Mouse (Mus musculus) adrenal gland, postnatal 36 days (tissue): ENCODE measurements around the gene B4galt4. TPM values are rescaled to one million over a fixed set of nuclear protein-coding genes. Genes with fewer than 3 reads are reported as not detected.

Experiments used
- DNase-seq, 2 experiments: peaks; one replicate each; pipeline ENCODE4 v3.0.0; 2021; ENCODE audit warnings: mixed read lengths in 1 of 2
- total RNA-seq, 2 experiments: library from RNA; stranded (reverse); gene quantifications; 2 replicates each; pipeline ENCODE4 v1.2.3; 2021

Gene B4galt4
- total RNA-seq, 2 experiments from 2014 or later, result 9.0 to 13.0 TPM

DNA sequence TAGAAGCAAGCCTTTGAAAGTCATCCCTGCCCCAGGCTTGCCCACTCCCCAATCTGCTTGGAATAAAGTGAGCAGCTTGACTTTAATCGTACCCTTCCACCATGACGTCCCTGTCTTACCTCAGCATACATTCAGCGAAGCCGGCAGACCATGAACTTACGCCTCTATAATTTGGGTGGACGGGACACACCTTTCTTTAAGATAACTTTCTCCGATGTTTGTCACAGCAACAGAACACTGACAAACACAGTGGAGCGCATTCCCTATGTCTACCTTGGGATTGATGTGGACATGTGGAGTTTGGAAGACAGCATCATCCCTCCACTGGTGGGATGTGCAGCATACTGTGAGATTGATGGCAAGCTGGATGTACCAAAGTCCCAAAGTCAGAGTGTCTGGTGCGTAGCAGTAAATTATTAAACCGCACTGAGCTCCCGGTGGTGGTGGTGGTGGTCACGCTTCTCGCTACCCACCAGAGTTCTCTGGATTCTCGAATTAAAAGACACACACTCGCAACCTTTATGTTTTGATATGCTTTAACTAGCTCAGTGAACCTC is 13.4 kb upstream of the B4galt4 start:
- no peak for DNase-seq

- DNase-seq, result no peak
Observed at GRCm38 (mm10) chr16:38729139-38729538, 12.9 kb upstream of the B4galt4 start.

DNA sequence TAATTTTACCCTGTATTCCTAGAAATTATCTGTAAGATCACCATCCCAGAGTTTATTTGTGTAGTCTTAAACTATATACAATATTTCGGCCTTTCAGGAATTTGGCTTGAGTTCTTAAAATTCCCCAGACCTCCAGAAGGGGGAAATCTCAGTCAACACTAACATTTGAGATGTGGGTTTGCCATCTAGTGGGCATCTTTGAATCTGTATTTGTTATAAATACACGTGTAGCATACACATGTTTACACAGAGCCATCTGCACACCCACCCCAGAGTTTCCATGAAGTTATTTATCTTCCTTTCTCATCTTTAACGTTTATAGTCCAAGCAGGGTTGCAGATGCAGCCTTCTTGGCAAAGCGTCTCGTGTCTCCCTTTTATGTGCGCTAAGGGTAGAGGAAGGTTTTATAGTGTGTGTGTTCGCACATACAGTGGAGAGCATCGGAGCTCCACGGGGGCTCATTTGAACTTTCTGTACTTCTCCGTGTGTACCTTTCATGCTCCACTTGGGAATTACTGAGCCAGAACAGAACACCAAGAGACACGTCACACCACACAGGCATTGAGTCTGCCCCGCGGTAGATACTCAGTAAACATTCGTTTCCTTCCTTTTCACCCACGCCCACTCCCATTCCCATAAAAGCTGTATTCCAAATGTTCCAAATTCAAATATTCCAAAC is 12.3 kb upstream of the B4galt4 start:
- DNase-seq, result peak in 1 of 2 experiments; percentile 22

DNA sequence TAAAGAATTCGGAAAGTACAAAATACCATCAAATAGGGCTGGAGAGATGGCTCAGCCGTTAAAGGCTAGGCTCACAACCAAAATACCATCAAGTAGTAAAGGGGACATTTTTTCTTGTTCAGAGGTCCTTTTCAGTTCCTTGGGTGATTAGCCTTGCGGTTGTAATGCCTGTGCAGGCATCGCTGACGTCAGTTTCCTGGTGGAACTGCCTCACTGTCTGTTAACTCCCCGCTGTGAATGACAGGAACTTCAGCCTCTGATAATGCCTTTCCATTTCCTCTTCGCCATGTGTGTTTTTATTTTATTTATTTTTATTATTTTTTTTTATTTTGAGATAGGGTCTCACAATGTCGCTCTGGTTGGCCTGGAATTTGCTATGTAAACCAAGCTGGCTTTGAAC is 11.1 kb upstream of the B4galt4 start:
- peak in 1 of 2 experiments; percentile 25 for DNase-seq

DNA sequence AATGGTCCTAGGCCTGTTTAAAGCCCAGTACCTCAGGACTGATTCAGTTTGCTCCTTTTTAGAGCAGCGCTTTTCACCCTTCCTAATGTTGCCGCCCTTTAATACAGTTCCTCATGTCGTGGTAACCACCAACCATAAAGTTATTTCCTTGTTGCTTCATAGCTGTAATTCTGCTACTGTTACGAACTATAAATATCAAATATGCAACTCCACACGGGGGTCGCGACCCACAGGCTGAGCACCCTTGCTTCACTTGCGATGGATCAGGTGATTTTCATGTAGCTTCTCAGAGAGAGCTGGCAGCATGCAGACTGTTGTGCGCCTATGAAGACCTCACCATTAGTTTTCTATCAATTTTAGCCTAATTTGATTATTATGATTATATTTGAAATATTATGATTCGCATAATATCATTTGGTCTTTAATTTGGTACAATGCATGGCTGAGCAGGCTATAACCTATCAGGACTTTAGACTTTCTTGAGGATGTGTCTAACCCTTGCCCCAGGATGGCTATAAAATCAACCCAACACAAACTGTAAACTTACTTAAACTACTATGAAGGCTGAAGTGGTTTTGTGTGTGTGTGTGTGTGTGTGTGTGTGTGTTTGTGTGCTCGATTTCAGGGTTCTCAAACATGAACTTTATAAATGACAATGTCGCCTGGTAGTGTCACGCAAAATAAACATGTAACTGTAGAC is 710 bp upstream of the B4galt4 start:
- DNase-seq, result no peak

DNA sequence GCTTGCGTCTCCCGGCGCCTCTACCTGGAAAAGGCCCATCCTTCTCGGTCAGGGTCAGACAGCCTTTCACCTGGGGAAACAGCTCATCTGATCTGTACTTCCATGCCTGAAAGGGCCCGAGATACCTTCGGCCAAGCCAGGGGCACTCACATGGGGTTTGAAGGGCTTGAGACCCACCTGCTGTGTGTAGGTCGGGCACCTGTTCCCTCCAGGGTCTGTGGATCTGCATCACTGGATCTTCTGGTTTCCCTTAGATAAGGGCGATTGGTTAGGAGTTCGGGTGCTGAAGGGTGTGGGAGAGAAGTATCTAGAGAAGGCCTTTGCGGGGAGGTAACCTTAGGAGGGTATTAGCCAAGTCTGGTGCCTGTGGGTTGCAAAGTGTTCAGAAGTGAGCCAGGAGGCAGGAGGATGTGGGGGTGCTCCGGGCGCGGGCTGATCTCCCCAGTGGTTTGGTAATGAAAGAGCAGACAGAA is 631 bp downstream of the B4galt4 start:
- peak in 1 of 2 experiments; percentile 43 for DNase-seq

- no peak for DNase-seq
Observed at GRCm38 (mm10) chr16:38743941-38744673, 2.0 kb downstream of the B4galt4 start.

DNA sequence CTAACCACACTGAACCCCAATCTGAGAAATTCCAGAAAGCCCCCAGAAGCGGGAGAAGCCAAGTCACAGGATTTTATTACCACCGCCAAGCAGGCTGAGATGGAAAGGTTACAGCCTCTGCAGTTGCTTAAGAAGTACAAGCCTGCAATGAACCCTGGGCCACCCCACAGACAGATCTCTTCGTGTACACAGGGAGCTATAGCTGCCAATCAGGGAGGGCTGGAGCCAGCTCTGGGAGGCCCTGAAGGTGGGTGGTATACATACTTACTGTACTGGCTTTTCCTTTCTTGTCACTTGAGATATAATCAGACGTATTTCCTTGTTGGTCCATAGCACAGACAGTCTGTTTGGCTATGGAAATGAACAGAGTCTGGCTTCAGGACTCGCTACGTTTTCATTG is 8.7 kb downstream of the B4galt4 start:
- DNase-seq, result no peak

DNA sequence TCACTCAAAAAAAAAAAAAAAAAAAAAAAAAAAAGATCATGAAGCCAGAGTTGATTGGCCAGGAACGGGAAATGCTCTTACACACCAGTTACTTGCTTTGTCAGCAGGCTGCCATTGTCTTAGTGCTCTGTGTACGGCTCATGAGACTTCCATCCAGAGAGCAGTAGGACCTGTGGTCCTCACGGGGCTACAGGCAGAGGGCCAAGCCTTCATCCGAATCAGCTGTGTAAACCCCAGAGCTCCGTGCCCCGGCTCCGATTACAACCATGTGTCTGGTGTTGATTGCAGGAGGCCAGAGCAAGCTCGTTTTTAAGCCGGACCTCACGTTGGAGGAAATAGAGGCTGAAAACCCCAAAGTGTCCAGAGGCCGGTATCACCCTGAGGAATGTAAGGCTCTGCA is 11.6 kb downstream of the B4galt4 start:
- no peak for DNase-seq

DNA sequence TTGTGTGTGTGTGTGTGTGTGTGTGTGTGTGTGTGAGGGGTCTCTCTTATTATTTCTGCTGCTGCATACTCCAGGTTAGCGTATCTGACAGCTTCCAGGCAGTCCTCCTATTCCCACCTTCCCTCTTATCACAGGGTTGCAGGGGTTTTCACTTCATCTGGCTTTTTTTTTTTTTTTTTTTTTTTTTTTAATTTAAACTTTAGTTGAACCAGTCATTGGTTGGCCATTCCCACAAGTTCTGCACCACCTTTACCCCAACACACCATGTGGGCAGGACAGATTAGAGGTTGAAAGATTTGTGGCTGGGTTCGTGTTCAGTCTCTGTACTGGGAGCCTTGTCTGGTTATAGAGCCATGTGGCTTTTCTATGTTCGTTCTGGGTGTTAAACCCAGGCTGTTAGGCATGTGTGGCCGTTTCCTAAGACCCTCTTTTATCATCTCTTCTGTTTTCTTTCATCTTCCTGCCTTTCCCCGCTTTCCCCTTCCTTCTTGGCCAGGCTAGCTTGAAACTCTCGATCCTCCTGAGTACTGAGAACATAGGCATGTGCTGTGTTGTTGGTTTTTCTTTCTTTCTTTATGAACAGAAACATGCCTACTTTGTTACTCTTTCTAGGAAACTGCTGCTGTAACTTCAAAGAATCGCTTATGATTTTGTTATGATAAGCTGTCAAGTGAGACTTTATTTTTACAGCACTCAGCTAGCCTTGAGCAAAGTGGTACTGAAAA is 13.6 kb downstream of the B4galt4 start:
- no peak for DNase-seq

DNA sequence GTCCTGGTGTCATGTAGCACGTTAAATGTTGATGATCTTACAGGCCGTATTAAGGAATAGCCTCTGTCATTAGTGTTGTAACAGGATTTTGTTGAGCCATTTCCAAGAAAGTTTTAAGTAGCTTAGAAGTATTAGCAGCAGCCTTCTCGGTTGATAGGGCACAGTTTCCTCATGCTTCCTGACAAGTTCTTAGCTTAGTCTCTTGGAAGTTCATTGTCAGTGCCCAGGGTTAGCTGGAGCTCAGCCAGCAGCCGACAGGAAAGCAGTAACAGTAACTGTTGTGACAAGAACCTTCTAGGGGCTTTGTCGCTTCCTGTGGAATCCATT is 14.1 kb downstream of the B4galt4 start:
- peak; percentile 51 to 70 for DNase-seq

DNA sequence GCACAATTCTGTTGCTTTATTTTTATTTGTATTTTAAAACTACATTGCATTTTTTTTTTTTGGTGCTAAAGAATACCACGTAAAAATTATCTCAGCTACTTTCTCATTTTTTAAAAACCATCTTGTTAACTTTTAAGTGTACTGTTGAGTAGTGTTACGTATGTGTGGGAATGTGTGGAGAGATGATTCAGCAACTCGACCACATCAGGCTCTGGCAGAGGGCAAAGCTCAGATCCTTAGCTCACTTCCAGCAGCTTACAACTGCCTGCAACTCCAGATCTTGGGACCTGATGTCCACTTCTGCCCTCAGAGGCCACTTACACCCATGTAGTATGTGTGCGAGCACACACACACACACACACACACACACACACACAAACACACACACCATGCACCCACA is 14.5 kb downstream of the B4galt4 start:
- DNase-seq, result no peak

DNA sequence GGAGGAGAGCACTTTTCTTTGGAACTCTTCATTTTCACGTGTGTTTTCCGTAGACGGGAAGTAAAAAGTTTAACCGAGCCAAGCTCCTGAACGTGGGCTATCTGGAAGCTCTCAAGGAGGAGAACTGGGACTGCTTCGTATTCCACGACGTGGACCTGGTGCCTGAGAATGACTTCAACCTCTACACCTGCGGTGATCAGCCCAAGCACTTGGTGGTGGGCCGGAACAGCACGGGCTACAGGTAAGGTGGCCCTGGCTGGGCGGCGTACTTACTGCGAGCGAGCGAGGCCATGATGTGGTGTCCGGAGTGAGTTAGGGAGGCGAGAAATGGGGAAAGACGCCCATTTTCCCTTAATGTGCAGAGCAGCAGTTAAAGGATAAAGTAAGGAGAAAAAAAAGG is 15.6 kb downstream of the B4galt4 start:
- no peak for DNase-seq

- DNase-seq, result peak; percentile 26 to 55
Observed at GRCm38 (mm10) chr16:38758104-38758861, 16.2 kb downstream of the B4galt4 start.

- DNase-seq, result no peak
Observed at GRCm38 (mm10) chr16:38760239-38760638, 18.2 kb downstream of the B4galt4 start.

- DNase-seq, result no peak
Observed at GRCm38 (mm10) chr16:38760834-38761375, 18.8 kb downstream of the B4galt4 start.

DNA sequence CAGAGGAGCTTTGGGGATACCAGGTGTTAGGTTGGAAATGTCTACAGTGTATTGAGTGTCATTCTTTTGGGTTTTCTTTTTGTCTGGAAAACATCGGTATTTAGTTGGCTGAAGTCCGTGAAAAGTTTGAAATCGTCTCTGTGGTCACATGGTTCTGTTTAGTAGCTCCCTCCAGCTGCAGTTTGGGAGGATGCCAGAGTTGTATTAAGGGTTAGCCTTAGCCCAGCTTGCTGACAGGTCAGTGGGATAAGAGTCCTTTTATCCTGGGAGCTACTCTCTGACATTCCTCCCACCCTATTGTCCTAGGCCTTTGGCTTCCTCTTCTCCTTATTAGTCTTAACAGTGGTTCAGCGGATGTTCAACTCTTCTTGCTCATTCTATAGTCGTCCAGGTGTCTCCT is 19.9 kb downstream of the B4galt4 start:
- no peak for DNase-seq

DNA sequence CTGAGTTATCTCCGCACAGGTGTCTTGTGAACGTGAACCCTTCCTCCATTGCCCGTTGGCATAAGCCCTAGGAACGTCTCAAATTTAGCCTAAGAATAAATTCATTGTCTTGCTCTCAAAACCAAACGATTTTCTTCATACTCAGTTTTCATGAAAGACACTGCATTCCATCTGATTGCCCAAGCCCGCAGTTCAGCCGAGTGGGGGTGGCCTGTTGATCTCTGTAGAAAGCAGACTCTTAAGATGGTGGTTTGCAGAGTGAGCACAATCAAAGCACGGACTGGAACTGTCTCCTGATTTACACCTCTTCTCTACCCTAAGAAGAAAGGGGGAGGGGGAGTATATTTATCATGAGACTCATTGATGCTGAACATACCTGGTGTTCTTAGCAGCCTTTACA is 20.3 kb downstream of the B4galt4 start:
- DNase-seq, result no peak

DNA sequence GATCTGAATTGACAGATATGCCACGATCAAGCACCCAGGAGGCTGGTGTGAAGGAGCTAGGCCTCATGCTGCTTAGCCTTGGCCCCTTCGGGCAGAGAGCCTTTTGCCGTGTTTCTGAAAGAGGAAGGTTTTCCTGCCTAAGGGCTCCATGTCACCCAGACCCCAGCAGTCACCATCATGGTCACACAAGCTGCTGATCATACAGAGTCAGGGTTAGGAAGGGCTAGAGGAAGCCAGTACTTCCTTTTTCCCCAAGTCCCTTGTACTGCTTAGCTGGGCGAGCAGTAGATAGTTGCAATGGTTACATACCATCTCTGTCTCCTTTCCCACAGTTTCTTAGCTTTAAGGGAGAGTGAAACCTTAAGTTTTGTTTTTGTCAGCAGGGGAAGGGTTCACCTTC is 21.4 kb downstream of the B4galt4 start:
- DNase-seq, result no peak

GRCm38 (mm10) chr16:38766671-38767070 is 24.6 kb downstream of the B4galt4 start:
- no peak for DNase-seq

DNA sequence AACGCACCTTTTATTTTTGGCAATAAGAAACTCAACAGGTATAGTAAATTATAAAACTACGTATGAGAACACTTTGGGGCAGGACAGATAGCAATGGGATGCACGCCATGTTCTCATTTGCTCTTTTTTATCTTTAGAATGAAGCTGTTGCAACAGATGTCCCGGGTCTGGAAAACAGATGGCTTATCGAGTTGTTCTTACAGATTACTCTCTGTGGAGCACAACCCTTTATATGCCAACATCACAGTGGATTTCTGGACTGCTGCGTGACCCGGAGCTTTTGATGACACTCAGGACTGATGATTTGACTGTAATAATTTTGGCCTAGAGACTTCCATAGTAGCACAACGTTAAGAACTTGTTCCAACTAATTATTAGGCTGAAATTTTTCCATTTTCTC is 25.7 kb downstream of the B4galt4 start:
- DNase-seq, result no peak
